Mouse (Mus musculus): ENCODE results near the gene Hscb. TPM values are rescaled to one million over a fixed set of nuclear protein-coding genes. Genes with fewer than 3 reads are reported as not detected.
"Not testable (repeated sequence)": the region's sequence is repeated elsewhere in the genome, so short reads cannot be mapped to it uniquely, and the experiment has no call there.

Hscb gene
- polyA plus RNA-seq (2015; fragmentation: Nextera tagmentation; extraction: Ambion mirVana): 41.5 and 47.7 TPM in 2 replicates

- H3K27me3 ChIP-seq (ENCODE audit: insufficient read depth, low read length): no peaks in the 10 kb centered on the region
- peak within 1 kb of the TSS; percentile 93 for H3K4me2 ChIP-seq (ENCODE audit: low read depth, low read length)
- peak within 1 kb of the TSS; percentile 83 for H3K9ac ChIP-seq (replicated peaks)
- H3K36me3 ChIP-seq (replicated peaks; ENCODE audit: insufficient read depth, low read length): peaks cover 15% of the 10 kb centered on the region
- 1% methylated on average over 41 of the region's 41 CpGs for WGBS (ENCODE audit: insufficient replicate concordance)
- no peaks in the 10 kb centered on the region for H3K9me3 ChIP-seq (ENCODE audit: low read length)
- H3K4me3 ChIP-seq (ENCODE audit: low read depth, low read length): peak within 1 kb of the TSS; percentile 91
- 0 out of 2 replicates have a peak, but pooled peaks have one; percentile 23 for TF ChIP-seq EP300 (IDR thresholded peaks at IDR 0.05; ENCODE audit: low read depth)
- TF ChIP-seq CTCF (IDR thresholded peaks at IDR 0.05; ENCODE audit: low read depth): peak; percentile 65
- H3K4me1 ChIP-seq (ENCODE audit: insufficient read depth): peaks cover 9% of the 10 kb centered on the region
- ATAC-seq (peak; percentile 89), DNase-seq (peak; percentile 96)
- peak within 1 kb of the TSS; percentile 88 for H3K27ac ChIP-seq (ENCODE audit: low read depth)
These were observed at the start of gene Hscb, which contains the start of gene Chek2 for GRCm38 (mm10) chr5:110839678-110840365. Gene Hscb, minus strand, starts transcription at chr5:110839777. Gene Chek2, plus strand, starts transcription at chr5:110839979.

GRCm38 (mm10) chr5:110888596-110888995, 49.0 kb upstream of the Hscb start:
- DNase-seq (no peak), ATAC-seq (no peak)
- Histone ChIP-seq H3K36me3 (replicated peaks; ENCODE audit: insufficient read depth, low read length) (no peaks in the 10 kb centered on the region), H3K9me3 (ENCODE audit: low read length) (no peaks in the 10 kb centered on the region), H3K4me1 (ENCODE audit: insufficient read depth) (no peaks in the 10 kb centered on the region), H3K27ac (ENCODE audit: low read depth) (no peak overlapping the region), H3K4me2 (ENCODE audit: low read depth, low read length) (no peak overlapping the region), H3K27me3 (ENCODE audit: insufficient read depth, low read length) (no peaks in the 10 kb centered on the region), H3K9ac (replicated peaks) (no peak overlapping the region), H3K4me3 (ENCODE audit: low read depth, low read length) (no peak overlapping the region)
- TF ChIP-seq CTCF (IDR thresholded peaks at IDR 0.05; ENCODE audit: low read depth) (no peak), EP300 (IDR thresholded peaks at IDR 0.05; ENCODE audit: low read depth) (no peak)
- WGBS (ENCODE audit: insufficient replicate concordance): 83% methylated on average over 4 of the region's 4 CpGs

- no peaks in the 10 kb centered on the region for H3K36me3 ChIP-seq (replicated peaks; ENCODE audit: insufficient read depth, low read length)
- no peak within 1 kb of the TSS for H3K27ac ChIP-seq (ENCODE audit: low read depth)
- peak within 1 kb of the TSS; percentile 79 for H3K4me3 ChIP-seq (ENCODE audit: low read depth, low read length)
- no peak for TF ChIP-seq EP300 (IDR thresholded peaks at IDR 0.05; ENCODE audit: low read depth)
- no peak for TF ChIP-seq CTCF (IDR thresholded peaks at IDR 0.05; ENCODE audit: low read depth)
- no peaks in the 10 kb centered on the region for H3K9me3 ChIP-seq (ENCODE audit: low read length)
- ATAC-seq (peak; percentile 97), DNase-seq (peak; percentile 89)
- H3K4me1 ChIP-seq (ENCODE audit: insufficient read depth): no peaks in the 10 kb centered on the region
- 1% methylated on average over 70 of the region's 101 CpGs for WGBS (ENCODE audit: insufficient replicate concordance)
- peak within 1 kb of the TSS; percentile 82 for H3K4me2 ChIP-seq (ENCODE audit: low read depth, low read length)
- H3K9ac ChIP-seq (replicated peaks): peak within 1 kb of the TSS; percentile 79
- H3K27me3 ChIP-seq (ENCODE audit: insufficient read depth, low read length): no peaks in the 10 kb centered on the region
These were observed 40.2 kb upstream of the Hscb start, which contains the start of gene Ttc28 for GRCm38 (mm10) chr5:110879584-110880374. Gene Ttc28, plus strand, starts transcription at chr5:110879803.

- ATAC-seq (no peak), DNase-seq (no peak)
- TF ChIP-seq EP300 (IDR thresholded peaks at IDR 0.05; ENCODE audit: low read depth) (no peak), CTCF (IDR thresholded peaks at IDR 0.05; ENCODE audit: low read depth) (no peak)
- Histone ChIP-seq H3K9me3 (ENCODE audit: low read length) (no peaks in the 10 kb centered on the region), H3K9ac (replicated peaks) (peak overlapping the region; percentile 79), H3K36me3 (replicated peaks; ENCODE audit: insufficient read depth, low read length) (0 out of 2 replicates have a peak, but pooled peaks cover under 1% of the 10 kb centered on the region), H3K4me3 (ENCODE audit: low read depth, low read length) (peak overlapping the region; percentile 79), H3K27me3 (ENCODE audit: insufficient read depth, low read length) (no peaks in the 10 kb centered on the region), H3K27ac (ENCODE audit: low read depth) (no peak overlapping the region), H3K4me2 (ENCODE audit: low read depth, low read length) (peak overlapping the region; percentile 82), H3K4me1 (ENCODE audit: insufficient read depth) (no peaks in the 10 kb centered on the region)
- WGBS (ENCODE audit: insufficient replicate concordance): 65% methylated on average over 7 of the region's 7 CpGs
These were observed 39.5 kb upstream of the Hscb start for GRCm38 (mm10) chr5:110879042-110879441.

- not testable (repeated sequence) for H3K9me3 ChIP-seq (ENCODE audit: low read length); H3K36me3 ChIP-seq (replicated peaks; ENCODE audit: insufficient read depth, low read length); H3K4me1 ChIP-seq (ENCODE audit: insufficient read depth); H3K4me2 ChIP-seq (ENCODE audit: low read depth, low read length); ATAC-seq; DNase-seq; H3K27me3 ChIP-seq (ENCODE audit: insufficient read depth, low read length); H3K4me3 ChIP-seq (ENCODE audit: low read depth, low read length); H3K27ac ChIP-seq (ENCODE audit: low read depth); H3K9ac ChIP-seq (replicated peaks)
- 93% methylated on average over 1 of the region's 1 CpGs for WGBS (ENCODE audit: insufficient replicate concordance)
These were observed 38.9 kb upstream of the Hscb start for GRCm38 (mm10) chr5:110878526-110878925.
